Mouse (Mus musculus) kidney, embryonic 15.5 days (tissue): Measurements from ENCODE around the gene Tnip1. TPM values are rescaled to one million over a fixed set of nuclear protein-coding genes. Genes with fewer than 3 reads are reported as not detected.
"Not testable (repeated sequence)": the region's sequence is repeated elsewhere in the genome, so short reads cannot be mapped to it uniquely, and the experiment has no call there.

Experiments used
- ATAC-seq: fragments of 200-750 bp; cut with Nextera tagmentation; replicated peaks from 2 replicates; pipeline ENCODE4 v1.8.0; 2017; ENCODE audit warnings: moderate TSS enrichment; ENCODE audit not compliant: low FRiP score
- H3K27ac ChIP-seq: fragments of 300-500 bp; sonication (generic); 2 replicates; pipeline ENCODE4 v1.5.1; 2015; ENCODE audit warnings: mild to moderate bottlenecking, inconsistent platforms
- H3K27me3 ChIP-seq: fragments of 300-500 bp; sonication (generic); 2 replicates; pipeline ENCODE4 v1.6.1; 2015; ENCODE audit warnings: inconsistent platforms
- H3K36me3 ChIP-seq: fragments of 300-500 bp; sonication (generic); 2 replicates; pipeline ENCODE4 v1.6.1; 2015; ENCODE audit warnings: inconsistent platforms
- H3K4me1 ChIP-seq: fragments of 300-500 bp; sonication (generic); 2 replicates; pipeline ENCODE4 v1.6.1; 2015; ENCODE audit warnings: inconsistent platforms
- H3K4me2 ChIP-seq: fragments of 300-500 bp; sonication (generic); 2 replicates; pipeline ENCODE4 v1.6.1; 2015; ENCODE audit warnings: moderate library complexity, mild to moderate bottlenecking, inconsistent platforms
- H3K4me3 ChIP-seq: fragments of 300-500 bp; sonication (generic); replicated peaks from 2 replicates; pipeline ENCODE4 v1.5.1; 2015; ENCODE audit warnings: mild to moderate bottlenecking, inconsistent platforms
- H3K9ac ChIP-seq: fragments of 300-500 bp; sonication (generic); 2 replicates; pipeline ENCODE4 v1.6.1; 2015; ENCODE audit warnings: mild to moderate bottlenecking, inconsistent platforms
- H3K9me3 ChIP-seq: fragments of 300-500 bp; sonication (generic); replicated peaks from 2 replicates; pipeline ENCODE4 v1.6.1; 2016; ENCODE audit warnings: inconsistent platforms
- WGBS: fragments of 180-500 bp; shearing (Covaris S2); methylation state at CpG from one replicate; pipeline ENCODE4 v1.1.7; 2015; ENCODE audit warnings: mixed read lengths; 5-methylcytosine and 5-hydroxymethylcytosine counted together
- polyA plus RNA-seq: library from polyadenylated mRNA; unstranded; fragments of >200 nt; fragmentation: Nextera tagmentation; extraction: Ambion mirVana; gene quantifications from 2 replicates; pipeline ENCODE4 v1.2.1, GENCODE M21; 2015

Gene Tnip1
- polyA plus RNA-seq, 1 experiment from 2014 or later: 20.7 TPM

DNA sequence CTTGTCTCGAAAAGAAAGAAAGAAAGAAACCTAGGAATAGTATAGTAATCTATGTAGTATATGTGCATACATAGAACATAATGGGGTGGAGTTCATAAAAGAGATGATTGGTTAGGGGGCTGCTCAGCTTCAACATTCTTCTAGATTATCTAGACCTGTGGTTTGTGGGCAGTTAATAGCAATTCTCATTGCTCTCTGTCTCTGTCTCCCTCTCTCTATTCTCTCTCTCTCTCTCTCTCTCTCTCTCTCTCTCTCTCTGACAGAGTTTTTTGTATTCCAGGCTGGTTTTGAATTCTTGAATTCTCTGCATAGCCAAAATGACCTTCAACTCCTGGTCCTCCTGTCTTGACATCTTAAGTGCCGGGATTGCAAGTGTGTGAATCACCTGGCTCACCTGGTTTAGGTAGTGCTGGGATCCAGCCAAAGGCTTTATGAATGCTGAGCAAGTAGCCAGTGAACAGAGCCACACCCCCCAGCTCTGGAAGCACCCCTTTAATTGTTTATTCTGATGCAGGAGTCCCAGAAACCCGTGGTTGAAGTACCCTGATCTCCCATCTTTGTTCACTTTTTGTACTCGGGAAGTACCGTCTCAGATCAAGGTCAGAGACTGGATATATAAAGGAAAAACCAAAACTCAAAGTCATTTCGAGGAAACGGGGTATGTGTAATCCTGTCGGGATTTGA lies 8.8 kb upstream of the Tnip1 start:
- no peak overlapping the region for H3K4me2 ChIP-seq
- 72% methylated on average over 8 of the region's 8 CpGs for WGBS
- ATAC-seq: no peak
- H3K9ac ChIP-seq: no peak overlapping the region
- no peaks in the 10 kb centered on the region for H3K36me3 ChIP-seq
- H3K27me3 ChIP-seq: no peaks in the 10 kb centered on the region
- no peak overlapping the region for H3K4me3 ChIP-seq
- H3K4me1 ChIP-seq: peaks cover 9% of the 10 kb centered on the region
- H3K27ac ChIP-seq: no peak overlapping the region
- H3K9me3 ChIP-seq: no peaks in the 10 kb centered on the region

DNA sequence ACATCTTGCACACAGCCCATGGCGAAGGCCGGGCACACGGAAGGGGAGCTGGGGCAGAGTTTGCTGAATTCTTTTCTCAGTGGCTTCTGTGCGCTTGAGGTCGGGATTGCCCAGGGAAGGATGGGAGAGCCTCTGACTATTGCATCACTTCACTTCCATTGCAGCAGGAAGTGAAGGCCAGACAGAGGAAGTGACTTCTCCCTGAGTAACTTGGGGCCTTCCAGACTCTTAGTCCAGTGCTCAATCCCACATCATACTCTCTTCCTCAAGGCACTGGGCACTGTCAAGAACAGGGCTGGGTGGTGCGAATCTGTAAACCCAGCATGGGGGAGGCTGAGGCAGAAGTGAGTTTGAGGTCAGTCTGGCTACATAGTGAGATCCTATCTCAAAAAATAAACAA lies 2.5 kb upstream of the Tnip1 start:
- H3K9me3 ChIP-seq: no peaks in the 10 kb centered on the region
- no peaks in the 10 kb centered on the region for H3K27me3 ChIP-seq
- no peak for ATAC-seq
- no peak overlapping the region for H3K4me2 ChIP-seq
- H3K4me1 ChIP-seq: peaks cover 16% of the 10 kb centered on the region; the same call in 1 of the 2 replicates
- 84% methylated on average over 6 of the region's 6 CpGs for WGBS
- H3K27ac ChIP-seq: no peak overlapping the region
- H3K4me3 ChIP-seq: no peak overlapping the region
- no peak overlapping the region for H3K9ac ChIP-seq
- H3K36me3 ChIP-seq: no peaks in the 10 kb centered on the region

GRCm38 (mm10) chr11:54961921-54962320 lies 796 bp downstream of the Tnip1 start:
- ATAC-seq: no peak
- no peaks in the 10 kb centered on the region for H3K27me3 ChIP-seq
- H3K4me2 ChIP-seq: 0 out of 2 replicates have a peak overlapping the region, but pooled peaks have one; percentile 36
- 61% methylated on average over 3 of the region's 3 CpGs for WGBS
- no peaks in the 10 kb centered on the region for H3K9me3 ChIP-seq
- peaks cover 19% of the 10 kb centered on the region; the same call in 1 of the 2 replicates for H3K4me1 ChIP-seq
- no peak overlapping the region for H3K27ac ChIP-seq
- H3K36me3 ChIP-seq: no peaks in the 10 kb centered on the region
- H3K4me3 ChIP-seq: no peak overlapping the region
- no peak overlapping the region for H3K9ac ChIP-seq

DNA sequence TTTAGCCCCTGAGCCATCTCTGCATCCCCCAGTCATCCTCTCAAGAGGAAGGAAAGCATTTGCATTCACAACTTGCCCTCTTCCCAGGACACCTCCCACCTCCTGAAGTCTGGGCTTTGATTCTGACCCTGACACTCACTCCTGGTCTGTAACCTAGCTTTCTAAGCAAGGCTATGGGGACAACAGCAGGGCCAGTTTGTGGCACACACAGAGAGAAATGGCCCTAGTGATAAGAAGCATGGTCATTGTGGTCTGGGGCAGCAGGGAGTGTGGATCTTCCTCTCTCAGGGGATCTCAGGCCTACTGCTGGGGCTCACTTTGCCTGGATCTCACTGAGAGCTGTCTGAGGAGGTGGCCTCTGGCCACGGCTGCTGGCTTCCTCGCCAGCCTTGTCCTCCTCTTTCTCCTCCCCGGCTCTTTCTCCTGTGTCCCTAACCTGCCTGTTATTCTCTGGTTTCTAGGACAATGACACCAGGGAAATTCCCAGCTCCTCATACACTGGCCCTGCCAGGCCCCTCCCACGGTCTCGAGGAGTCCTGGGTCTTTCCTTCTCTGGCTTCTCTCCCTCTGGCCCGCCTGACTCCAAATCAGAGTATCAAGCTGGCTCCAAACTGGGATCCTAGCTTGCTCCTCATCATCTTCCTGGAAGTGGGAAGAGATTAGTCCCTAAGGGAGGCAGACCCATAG lies 1.4 kb downstream of the Tnip1 start:
- Histone ChIP-seq H3K4me3 (no peak overlapping the region), H3K27me3 (no peaks in the 10 kb centered on the region), H3K9ac (no peak overlapping the region), H3K4me1 (peaks cover 20% of the 10 kb centered on the region; the same call in 1 of the 2 replicates), H3K27ac (no peak overlapping the region), H3K4me2 (no peak overlapping the region), H3K36me3 (no peaks in the 10 kb centered on the region), H3K9me3 (no peaks in the 10 kb centered on the region)
- 70% methylated on average over 6 of the region's 6 CpGs for WGBS
- ATAC-seq: no peak

GRCm38 (mm10) chr11:54960251-54960650 lies 2.5 kb downstream of the Tnip1 start:
- H3K4me2 ChIP-seq: no peak overlapping the region
- H3K4me1 ChIP-seq: peaks cover 20% of the 10 kb centered on the region; the same call in 1 of the 2 replicates
- no peak overlapping the region for H3K27ac ChIP-seq
- no peak overlapping the region for H3K9ac ChIP-seq
- H3K4me3 ChIP-seq: no peak overlapping the region
- no peaks in the 10 kb centered on the region for H3K36me3 ChIP-seq
- no peaks in the 10 kb centered on the region for H3K9me3 ChIP-seq
- WGBS: 87% methylated on average over 6 of the region's 6 CpGs
- no peak for ATAC-seq
- H3K27me3 ChIP-seq: no peaks in the 10 kb centered on the region

- Histone ChIP-seq H3K27ac (no peak overlapping the region), H3K27me3 (no peaks in the 10 kb centered on the region)
- 44% methylated on average over 3 of the region's 3 CpGs for WGBS
Observed at GRCm38 (mm10) chr11:54958571-54959073, 4.1 kb downstream of the Tnip1 start.

DNA sequence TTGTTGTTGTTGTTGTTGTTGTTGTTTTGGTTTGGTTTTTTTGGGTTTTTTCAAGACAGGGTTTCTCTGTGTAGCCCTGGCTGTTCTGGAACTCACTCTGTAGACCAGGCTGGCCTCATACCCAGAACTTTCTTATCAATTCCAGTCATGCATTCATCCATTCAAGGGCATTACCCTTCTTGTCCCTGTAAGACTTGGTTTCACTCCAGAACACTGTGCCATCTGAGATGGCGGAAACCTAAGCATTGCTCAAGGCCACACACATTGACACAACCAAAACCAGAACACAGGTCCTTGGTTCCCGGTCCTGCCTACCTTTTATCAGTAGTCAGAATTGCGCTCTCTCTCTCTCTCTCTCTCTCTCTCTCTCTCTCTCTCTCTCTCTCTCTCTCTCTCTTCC lies 5.0 kb downstream of the Tnip1 start:
- not testable (repeated sequence) for H3K4me3 ChIP-seq, ATAC-seq, H3K27me3 ChIP-seq, H3K9ac ChIP-seq, H3K4me2 ChIP-seq, H3K27ac ChIP-seq, H3K36me3 ChIP-seq, H3K9me3 ChIP-seq
- WGBS: 91% methylated on average over 3 of the region's 3 CpGs
- H3K4me1 ChIP-seq: peaks cover 30% of the 10 kb centered on the region

More at GRCm38 (mm10) chr11:54958571-54959073, 4.1 kb downstream of the Tnip1 start:
- H3K36me3 ChIP-seq: no peaks in the 10 kb centered on the region
- no peaks in the 10 kb centered on the region for H3K9me3 ChIP-seq
- peaks cover 34% of the 10 kb centered on the region for H3K4me1 ChIP-seq
- H3K9ac ChIP-seq: no peak overlapping the region
- no peak overlapping the region for H3K4me2 ChIP-seq
- no peak overlapping the region for H3K4me3 ChIP-seq
- no peak for ATAC-seq

GRCm38 (mm10) chr11:54956912-54957311 lies 5.8 kb downstream of the Tnip1 start:
- Histone ChIP-seq H3K27me3 (no peaks in the 10 kb centered on the region), H3K4me3 (no peak overlapping the region), H3K4me2 (no peak overlapping the region), H3K9me3 (no peaks in the 10 kb centered on the region), H3K36me3 (no peaks in the 10 kb centered on the region), H3K27ac (no peak overlapping the region), H3K4me1 (peaks cover 29% of the 10 kb centered on the region), H3K9ac (no peak overlapping the region)
- ATAC-seq: no peak
- WGBS: 62% methylated on average over 7 of the region's 7 CpGs

GRCm38 (mm10) chr11:54955735-54956480 lies 6.8 kb downstream of the Tnip1 start:
- Histone ChIP-seq H3K27me3 (no peaks in the 10 kb centered on the region), H3K9me3 (no peaks in the 10 kb centered on the region), H3K4me3 (peak overlapping the region; percentile 78), H3K27ac (peak overlapping the region; percentile 91), H3K9ac (peak overlapping the region; percentile 71), H3K4me2 (peak overlapping the region; percentile 65), H3K36me3 (no peaks in the 10 kb centered on the region), H3K4me1 (peaks cover 22% of the 10 kb centered on the region)
- under 1% methylated on average over 59 of the region's 59 CpGs for WGBS
- peak; percentile 99 for ATAC-seq

GRCm38 (mm10) chr11:54955400-54955734 lies 7.3 kb downstream of the Tnip1 start:
- H3K9ac ChIP-seq: peak overlapping the region; percentile 71

DNA sequence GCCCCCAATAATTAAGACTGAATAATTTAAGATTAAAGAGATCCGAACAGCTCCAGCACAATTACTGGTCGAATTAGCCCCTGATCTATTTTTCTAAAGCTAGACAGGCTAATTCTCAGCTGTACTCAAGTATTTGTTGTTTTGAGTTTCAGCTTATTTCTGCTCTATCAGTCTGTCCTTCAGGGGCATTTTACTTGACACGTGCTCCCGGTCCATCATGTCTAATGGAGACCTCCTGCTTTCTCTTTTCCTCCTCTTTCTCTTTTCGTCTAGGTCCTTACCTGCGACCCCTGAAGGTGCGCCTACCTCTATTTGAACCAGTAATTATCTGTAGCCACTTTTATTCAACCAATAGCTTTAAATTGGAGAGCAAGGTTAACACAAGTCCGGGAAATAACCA lies 8.0 kb downstream of the Tnip1 start:
- Histone ChIP-seq H3K4me1 (peaks cover 22% of the 10 kb centered on the region), H3K9ac (no peak overlapping the region), H3K36me3 (no peaks in the 10 kb centered on the region), H3K4me2 (peak overlapping the region; percentile 65), H3K9me3 (no peaks in the 10 kb centered on the region), H3K27me3 (no peaks in the 10 kb centered on the region), H3K4me3 (no peak overlapping the region), H3K27ac (no peak overlapping the region)
- ATAC-seq: no peak
- WGBS: 86% methylated on average over 8 of the region's 8 CpGs

More at GRCm38 (mm10) chr11:54955400-54955734, 7.3 kb downstream of the Tnip1 start:
- Histone ChIP-seq H3K4me1 (peaks cover 22% of the 10 kb centered on the region), H3K4me2 (peak overlapping the region; percentile 65), H3K4me3 (peak overlapping the region; percentile 78), H3K27ac (peak overlapping the region; percentile 91; the same call in 1 of the 2 replicates)
- H3K9me3 ChIP-seq, ATAC-seq, H3K27me3 ChIP-seq, H3K36me3 ChIP-seq: not testable (repeated sequence)
- 45% methylated on average over 10 of the region's 10 CpGs for WGBS

DNA sequence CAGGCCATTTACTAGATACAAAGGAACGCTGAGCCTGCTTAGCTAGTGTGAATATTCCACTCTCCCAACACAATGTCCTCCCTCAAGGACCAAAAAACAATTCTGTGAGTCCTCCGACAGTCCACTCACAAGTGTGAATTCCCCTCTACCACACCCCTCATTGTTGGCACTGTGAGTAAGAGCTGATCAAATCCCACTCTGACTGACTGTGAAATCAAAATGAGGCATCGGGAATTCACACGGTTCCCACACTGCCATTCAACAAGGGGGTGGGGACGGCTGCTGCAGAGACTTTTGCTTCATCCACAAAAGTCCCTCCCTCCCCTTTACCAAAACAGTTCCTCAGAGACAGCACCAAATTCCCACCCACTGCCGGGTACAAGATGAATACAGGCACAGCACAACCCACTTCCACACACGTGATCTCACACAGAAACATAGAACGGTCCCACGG lies 8.7 kb downstream of the Tnip1 start:
- H3K9me3 ChIP-seq: no peaks in the 10 kb centered on the region
- no peak overlapping the region for H3K4me3 ChIP-seq
- H3K27me3 ChIP-seq: no peaks in the 10 kb centered on the region
- H3K36me3 ChIP-seq: no peaks in the 10 kb centered on the region
- H3K4me1 ChIP-seq: peaks cover 22% of the 10 kb centered on the region
- no peak overlapping the region for H3K27ac ChIP-seq
- no peak overlapping the region for H3K9ac ChIP-seq
- ATAC-seq: no peak
- H3K4me2 ChIP-seq: no peak overlapping the region
- 34% methylated on average over 9 of the region's 9 CpGs for WGBS
